Mouse (Mus musculus) lung, postnatal 14 days (tissue): Measurements from ENCODE around the gene Sox6.

Source experiments
- DNase-seq: peaks from one replicate; pipeline ENCODE4 v3.0.0; 2021

The Sox6 gene

DNA sequence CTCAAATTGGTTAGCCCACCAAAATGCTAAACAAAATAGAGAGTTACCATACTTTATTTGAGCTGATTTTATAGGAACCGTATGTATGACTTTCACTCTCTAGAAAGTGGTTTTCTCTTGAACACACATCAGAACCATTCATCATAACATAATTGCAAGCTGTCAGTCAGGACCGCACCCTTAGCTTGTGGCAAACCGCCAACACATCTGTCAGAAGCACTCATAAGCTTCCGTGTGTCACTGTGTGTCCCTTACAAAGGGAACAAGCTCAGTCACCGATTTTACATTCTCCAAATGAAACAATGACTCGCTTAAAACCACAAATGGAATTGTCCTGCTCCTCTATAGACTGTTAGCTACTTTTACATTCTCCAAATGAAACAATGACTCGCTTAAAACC, 304.5 kb downstream of the Sox6 start:
- DNase-seq, result peak; percentile 7

GRCm38 (mm10) chr7:115732824-115733223, 305.8 kb downstream of the Sox6 start:
- DNase-seq, result no peak

- DNase-seq, result no peak
Measured at GRCm38 (mm10) chr7:115726776-115727175, 311.8 kb downstream of the Sox6 start.

DNA sequence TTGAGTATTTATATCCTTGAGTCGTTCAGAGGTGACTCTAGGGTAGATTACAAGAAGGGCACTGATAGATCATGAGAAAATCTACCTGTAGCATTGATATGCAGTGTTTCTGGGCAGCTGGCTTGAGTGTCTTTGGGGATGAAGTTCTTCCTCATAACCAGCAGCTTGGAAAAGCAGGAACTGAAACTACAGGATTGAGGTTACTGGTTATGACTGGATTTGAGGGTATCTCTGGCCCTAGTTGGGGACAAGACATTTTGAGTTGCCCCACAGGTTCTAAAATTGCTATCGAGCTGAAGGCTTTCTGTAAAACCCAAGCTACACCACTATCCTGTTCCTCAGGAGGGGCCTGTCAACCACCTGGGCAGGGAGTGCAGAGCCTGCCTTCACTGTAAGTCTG, 314.2 kb downstream of the Sox6 start:
- DNase-seq, result no peak

DNA sequence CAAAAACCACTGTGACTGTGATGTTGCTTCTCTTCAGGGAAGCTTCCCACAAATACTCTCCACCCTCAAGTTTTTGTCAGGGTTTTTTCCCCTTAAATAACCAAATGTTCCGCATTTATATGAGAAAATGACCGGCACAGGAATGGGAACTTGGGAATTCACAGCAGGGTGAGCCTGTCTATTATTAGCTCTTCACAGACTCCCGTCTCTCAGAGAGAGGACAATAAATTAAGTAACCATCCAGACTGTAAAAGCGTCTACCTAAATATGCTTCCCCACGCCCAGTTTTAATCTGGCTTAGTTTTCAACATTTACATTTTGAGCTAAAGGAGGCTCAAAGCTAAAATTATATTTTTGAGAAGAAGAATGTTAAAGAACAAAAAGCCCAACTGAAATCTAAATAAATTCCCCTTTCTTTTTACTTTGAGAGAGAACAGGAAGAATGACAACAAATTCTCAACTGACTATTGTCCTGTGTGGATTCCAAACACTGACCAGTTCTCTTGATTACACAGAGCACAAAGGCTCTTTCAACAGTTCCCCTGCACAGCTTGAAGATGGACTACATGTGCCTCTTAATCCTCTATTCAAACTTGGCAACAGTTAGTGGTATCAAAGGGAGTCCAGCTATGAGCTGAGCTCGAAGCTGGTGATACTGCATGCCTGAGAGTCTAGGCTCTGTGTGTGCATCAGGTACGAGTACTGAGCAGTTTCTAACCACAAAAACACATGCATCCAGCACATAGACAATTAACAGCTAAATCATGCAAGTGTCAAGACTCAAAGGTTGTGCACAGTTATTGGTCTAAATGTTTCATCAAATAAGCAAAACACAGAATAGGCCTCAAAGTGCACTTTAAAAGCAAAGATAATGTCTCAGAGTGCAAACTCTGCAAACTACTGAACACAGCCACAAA, 316.7 kb downstream of the Sox6 start:
- no peak for DNase-seq

GRCm38 (mm10) chr7:115719791-115720190, 318.8 kb downstream of the Sox6 start:
- no peak for DNase-seq

GRCm38 (mm10) chr7:115706141-115706540, 332.5 kb downstream of the Sox6 start:
- no peak for DNase-seq

- no peak for DNase-seq
Measured at GRCm38 (mm10) chr7:115698105-115698504, 340.5 kb downstream of the Sox6 start.

DNA sequence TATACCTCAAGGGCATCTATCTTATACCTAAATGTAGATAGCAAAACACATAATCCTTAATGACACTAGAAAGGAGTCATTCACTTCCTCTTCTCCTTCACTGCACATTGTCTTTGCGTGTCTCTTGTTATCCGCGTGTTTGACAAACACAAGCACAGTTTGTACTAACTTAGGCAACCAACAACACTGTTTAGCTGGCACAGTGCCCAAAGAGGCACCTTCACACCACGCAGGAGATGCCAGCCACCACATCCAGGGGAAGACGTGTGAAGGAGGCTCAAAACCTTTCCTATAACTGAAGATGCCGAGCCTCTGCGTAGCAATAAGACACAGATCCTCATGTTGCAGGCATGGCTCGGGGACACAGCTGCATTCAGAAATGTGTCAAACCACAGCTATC, 345.4 kb downstream of the Sox6 start:
- DNase-seq, result no peak

- no peak for DNase-seq
Measured at GRCm38 (mm10) chr7:115691091-115691490, 347.5 kb downstream of the Sox6 start.

GRCm38 (mm10) chr7:115686687-115687086, 351.9 kb downstream of the Sox6 start:
- DNase-seq, result no peak

DNA sequence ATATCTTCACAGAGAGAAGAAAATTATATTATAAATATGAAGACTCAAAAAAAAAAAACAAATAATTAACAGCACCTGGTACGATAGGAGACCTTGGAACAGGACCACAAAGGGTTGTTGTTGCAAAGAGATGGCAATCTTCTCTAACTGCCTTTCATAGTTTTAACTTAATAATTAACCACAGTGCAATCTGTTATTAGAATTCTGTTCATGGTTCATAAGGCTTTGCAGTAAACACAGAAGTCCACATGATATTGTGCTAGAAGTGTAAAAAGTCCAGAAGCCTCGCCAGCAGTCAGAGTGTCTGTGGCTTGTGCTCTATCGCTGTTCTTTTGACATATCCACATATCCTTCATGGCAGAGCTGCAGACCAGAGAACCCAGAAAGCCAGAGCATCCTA, 354.5 kb downstream of the Sox6 start:
- DNase-seq, result no peak

DNA sequence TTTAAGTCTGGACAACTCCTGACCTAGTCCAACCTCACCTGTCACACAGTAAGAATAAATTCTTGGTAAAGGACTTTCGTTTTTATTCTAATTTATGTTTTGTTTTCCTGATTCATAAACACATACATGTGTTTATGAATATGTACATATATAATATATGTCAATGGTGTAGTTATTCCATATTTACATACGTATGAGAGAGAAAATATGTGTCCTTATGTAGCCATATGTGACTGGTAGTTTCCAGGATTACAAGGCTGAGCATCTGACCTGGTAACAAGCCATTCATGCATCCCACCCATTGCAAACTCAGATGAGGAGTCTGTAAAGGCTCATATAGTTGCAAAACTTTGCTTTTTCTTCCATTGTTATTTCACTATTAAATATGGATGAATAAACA, 366.8 kb downstream of the Sox6 start:
- no peak for DNase-seq

- no peak for DNase-seq
Measured at GRCm38 (mm10) chr7:115671272-115671671, 367.3 kb downstream of the Sox6 start.

DNA sequence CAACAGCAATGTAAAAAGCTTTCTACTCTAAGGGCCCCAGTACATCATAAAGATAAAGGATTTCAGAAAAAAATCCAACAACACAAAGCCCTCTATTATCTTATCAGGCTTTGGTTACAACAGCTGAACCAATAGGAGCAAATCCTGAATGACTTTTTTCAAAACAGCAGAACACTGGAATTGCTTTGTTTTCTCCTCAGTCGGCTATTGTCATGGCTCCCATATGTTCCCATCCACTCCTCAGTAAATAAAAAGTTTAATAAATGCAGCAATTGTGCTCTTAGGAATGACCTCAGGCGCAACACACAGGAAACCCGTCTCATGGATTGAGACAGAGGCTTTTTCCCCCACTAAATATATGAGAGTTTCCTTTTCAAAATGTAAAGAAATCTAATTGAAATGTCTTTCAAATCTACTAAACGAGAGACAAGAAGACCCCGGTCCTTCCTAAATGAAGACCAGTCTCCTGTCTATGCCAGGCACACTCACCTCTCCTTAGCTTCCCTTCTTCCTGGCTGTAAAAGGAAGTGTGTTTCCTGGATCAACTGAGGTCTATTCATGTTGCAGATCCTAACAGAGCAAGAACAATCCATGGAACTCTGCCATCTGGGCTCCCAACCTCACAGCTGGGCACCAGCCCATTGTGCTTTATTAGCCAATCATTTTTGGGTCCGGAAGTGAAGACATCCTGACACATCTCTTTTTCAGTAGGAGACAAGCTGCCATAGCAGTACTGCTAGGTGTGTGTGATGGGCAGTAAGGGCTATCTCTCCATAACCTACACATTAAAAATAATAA, 369.2 kb downstream of the Sox6 start:
- peak; percentile 18 for DNase-seq

DNA sequence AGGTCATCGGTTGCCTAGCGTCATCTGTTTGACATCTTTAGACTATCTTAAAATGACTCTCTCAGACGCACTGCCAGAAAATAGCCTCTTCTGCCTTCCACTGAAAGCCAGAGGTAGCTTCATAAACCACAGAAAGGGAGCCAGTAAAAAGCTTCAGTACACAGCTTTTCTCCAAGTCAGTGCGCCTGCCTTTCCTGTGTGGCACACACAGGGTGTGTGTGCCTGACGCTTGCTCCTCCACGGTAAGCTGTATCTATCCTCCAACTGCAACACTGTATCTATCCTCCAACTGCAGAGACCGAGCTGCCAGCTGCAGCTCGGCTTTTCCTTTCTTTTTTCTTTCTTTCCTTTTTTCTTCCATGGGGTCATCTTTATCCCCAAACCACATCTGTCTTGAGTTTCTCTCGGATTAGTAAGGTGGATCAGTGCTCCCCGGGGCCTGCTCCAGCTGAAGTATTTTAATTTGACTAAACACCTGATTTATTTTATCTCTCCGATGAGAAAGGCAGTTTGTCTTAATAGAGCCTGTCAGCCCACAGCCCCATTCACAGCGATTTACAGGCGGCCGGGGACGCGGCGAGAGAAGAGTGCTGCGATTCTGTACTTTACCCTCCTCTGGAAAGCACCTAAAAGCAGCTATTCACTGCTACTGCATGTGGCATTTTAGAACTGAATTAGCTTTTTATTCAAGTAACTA, 371.8 kb downstream of the Sox6 start:
- DNase-seq, result no peak

GRCm38 (mm10) chr7:115663399-115663798, 375.2 kb downstream of the Sox6 start:
- no peak for DNase-seq

GRCm38 (mm10) chr7:115662121-115662520, 376.5 kb downstream of the Sox6 start:
- no peak for DNase-seq

GRCm38 (mm10) chr7:115646696-115647095, 391.9 kb downstream of the Sox6 start:
- no peak for DNase-seq

- no peak for DNase-seq
Measured at GRCm38 (mm10) chr7:115645971-115646447, 392.6 kb downstream of the Sox6 start.

DNA sequence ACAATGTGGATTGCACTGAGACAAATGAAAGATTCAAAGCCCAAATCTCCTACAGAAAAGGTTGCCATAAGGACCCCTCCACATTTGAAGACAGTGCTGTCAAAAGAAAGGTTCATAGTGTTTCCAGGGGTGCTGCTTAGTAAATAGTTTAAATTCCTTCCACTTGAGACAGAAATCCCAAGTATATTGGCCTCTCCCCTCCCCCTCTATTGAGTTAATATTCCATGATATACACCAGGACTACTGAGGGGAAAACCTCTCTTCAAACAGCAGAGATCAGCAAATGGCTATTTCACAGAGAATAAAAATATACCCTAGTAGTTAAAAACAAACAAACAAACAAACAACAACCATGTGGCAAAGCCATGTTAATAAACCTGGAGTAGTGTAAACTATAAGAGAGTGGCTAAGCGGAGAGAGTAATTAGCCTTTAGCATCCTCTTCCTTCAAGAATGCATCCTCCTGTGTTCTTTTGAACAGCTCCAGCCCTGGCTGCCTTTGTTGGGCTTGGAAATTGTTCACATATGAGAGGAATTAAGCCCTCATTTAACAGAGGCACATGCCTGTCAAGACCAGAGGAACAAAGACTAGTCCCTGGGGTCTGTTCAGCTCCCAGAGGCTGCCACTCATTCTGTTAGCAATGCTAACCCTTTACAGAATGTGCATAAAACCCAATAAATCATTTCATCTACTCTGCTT, 393.2 kb downstream of the Sox6 start:
- no peak for DNase-seq

- no peak for DNase-seq
Measured at GRCm38 (mm10) chr7:115630691-115631090, 407.9 kb downstream of the Sox6 start.

DNA sequence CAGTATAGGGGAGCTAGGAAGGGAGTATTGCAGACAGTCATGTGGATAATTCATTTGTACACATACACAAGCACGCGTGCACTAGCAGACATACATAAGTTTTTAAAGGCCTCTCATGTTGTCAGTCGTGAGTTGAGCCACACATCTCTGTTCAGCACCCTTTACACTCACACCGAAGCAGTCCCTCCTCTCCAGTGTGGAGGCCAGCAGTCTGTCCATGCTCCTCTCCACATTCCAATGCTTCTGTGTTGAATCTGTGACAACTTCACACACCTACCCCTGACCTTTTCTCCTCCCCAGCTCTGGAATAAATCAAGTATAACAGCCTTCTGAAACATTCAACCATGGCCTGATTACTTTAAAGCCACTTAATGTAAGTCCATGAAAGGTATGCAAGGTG, 408.3 kb downstream of the Sox6 start:
- DNase-seq, result no peak
